ENCODE assay signal across 8 mouse cellular contexts in genomic region chr7:79535251-79536111, GRCm38 (mm10).
DNase-seq lines count a peak whose midpoint lies in the region; ATAC-seq and TF ChIP-seq lines count a peak whose summit lies in the region.

No protein-coding gene starts in this region.

- H3K4me3 ChIP-seq in hindbrain, embryonic 10.5 days, result peak overlapping the region; percentile 54
- H3K4me3 ChIP-seq in limb, embryonic 14.5 days (replicated peaks; ENCODE audit: low read length), result peak overlapping the region; percentile 39
- peak overlapping the region; percentile 50 for H3K4me3 ChIP-seq in neural tube, embryonic 15.5 days (replicated peaks)

- H3K4me2 ChIP-seq in limb, embryonic 14.5 days (replicated peaks; ENCODE audit: low read depth, low read length, severe bottlenecking), result peak overlapping the region; percentile 63
- H3K4me2 ChIP-seq in neural tube, embryonic 15.5 days, result peak overlapping the region; percentile 85

- TF ChIP-seq POLR2A in limb, embryonic 14.5 days (IDR thresholded peaks at IDR 0.05; ENCODE audit: borderline replicate concordance, extremely low read depth, insufficient read depth, insufficient read length), result no peak

- H3K4me1 ChIP-seq in hindbrain, embryonic 10.5 days (replicated peaks), result peaks cover 65% of the 10 kb centered on the region
- peaks cover 7% of the 10 kb centered on the region for H3K4me1 ChIP-seq in limb, embryonic 14.5 days (ENCODE audit: control insufficient read depth, insufficient read depth, low read length)
- H3K4me1 ChIP-seq in neural tube, embryonic 15.5 days, result peaks cover 55% of the 10 kb centered on the region

- H3K27ac ChIP-seq in hindbrain, embryonic 10.5 days, result peak overlapping the region; percentile 97
- no peak overlapping the region for H3K27ac ChIP-seq in limb, embryonic 14.5 days (replicated peaks; ENCODE audit: low read depth, low read length)
- peak overlapping the region; percentile 86 for H3K27ac ChIP-seq in neural tube, embryonic 15.5 days (replicated peaks)

- H3K9ac ChIP-seq in limb, embryonic 14.5 days (ENCODE audit: low read depth, low read length, severe bottlenecking), result peak overlapping the region; percentile 44
- H3K9ac ChIP-seq in neural tube, embryonic 15.5 days (replicated peaks), result peak overlapping the region; percentile 61

- H3K27me3 ChIP-seq in hindbrain, embryonic 10.5 days (ENCODE audit: insufficient read depth, poor library complexity, severe bottlenecking), result peaks cover 100% of the 10 kb centered on the region
- H3K27me3 ChIP-seq in limb, embryonic 14.5 days (ENCODE audit: control insufficient read depth, insufficient read depth, low read length), result peaks cover 94% of the 10 kb centered on the region
- H3K27me3 ChIP-seq in neural tube, embryonic 15.5 days (replicated peaks), result peaks cover 17% of the 10 kb centered on the region; the same call in 1 of the 2 replicates

- WGBS in hindbrain, embryonic 10.5 days, result under 1% methylated on average over 66 of the region's 66 CpGs
- WGBS in limb, embryonic 14.5 days, result under 1% methylated on average over 47 of the region's 66 CpGs
- under 1% methylated on average over 64 of the region's 66 CpGs for WGBS in neural tube, embryonic 15.5 days

- DNase-seq in adrenal gland, postnatal 14 days, result peak; percentile 50
- DNase-seq in adrenal gland, adult 18-20 months (ENCODE audit: low spot score in 2 of 2), result no peak
- DNase-seq in B cell, adult 2 months, result peak; percentile 17 to 23
- DNase-seq in cerebellum, postnatal 25 days, result peak; percentile 65 to 75
- DNase-seq in hindbrain, embryonic 10.5 days (ENCODE audit: low spot score), result peak; percentile 77
- no peak for DNase-seq in limb, embryonic 14.5 days (ENCODE audit: low spot score)
- no peak for DNase-seq in gastrocnemius, postnatal 14 days

- intact Hi-C loops in gastrocnemius, postnatal 14 days (cut with DNase I; ENCODE audit: low total_unique reads), result loop anchor here (5.0 kb wide), 1 partner anchor 33 kb away; no protein-coding TSS in a partner anchor

- peaks cover 15% of the 10 kb centered on the region for H3K36me3 ChIP-seq in hindbrain, embryonic 10.5 days
- no peaks in the 10 kb centered on the region for H3K36me3 ChIP-seq in limb, embryonic 14.5 days (ENCODE audit: control insufficient read depth, insufficient read depth, low read length)
- no peaks in the 10 kb centered on the region for H3K36me3 ChIP-seq in neural tube, embryonic 15.5 days

- no peak for ATAC-seq in limb, embryonic 14.5 days (ENCODE audit: low FRiP score, low read depth)
- ATAC-seq in neural tube, embryonic 15.5 days (ENCODE audit: low FRiP score), result peak; percentile 65

- no peaks in the 10 kb centered on the region for H3K9me3 ChIP-seq in hindbrain, embryonic 10.5 days
- no peaks in the 10 kb centered on the region for H3K9me3 ChIP-seq in limb, embryonic 14.5 days (ENCODE audit: control insufficient read depth, low read length)
- no peaks in the 10 kb centered on the region for H3K9me3 ChIP-seq in neural tube, embryonic 15.5 days (replicated peaks)

Comparison
In these comparisons a context has a peak if more than half of its experiments do, and no peak if none do; other contexts are left out.
1. DNase-seq: peak in adrenal gland, postnatal 14 days (single experiment), B cell, adult 2 months (2 of 2), cerebellum, postnatal 25 days (2 of 2) and hindbrain, embryonic 10.5 days (single experiment); none in adrenal gland, adult 18-20 months (0 of 2), limb, embryonic 14.5 days (single experiment) and gastrocnemius, postnatal 14 days (single experiment).
2. Peak in every context shown above with its lines, with median percentiles within 50 percentile points of each other: H3K4me3 ChIP-seq.